Mouse (Mus musculus): ENCODE results near the gene Plk5. TPM values are rescaled to one million over a fixed set of nuclear protein-coding genes. Genes with fewer than 3 reads are reported as not detected.
A peak's percentile ranks its signal among the peaks of the same experiment; 100 is the strongest.
"Not testable (repeated sequence)": the region's sequence is repeated elsewhere in the genome, so short reads cannot be mapped to it uniquely, and the experiment has no call there.

Plk5 gene
- total and polyA plus RNA-seq, 2 experiments from 2014 or later: 7.4 to 12.9 TPM

- Histone ChIP-seq H3K4me3 (ENCODE audit: low read depth, low read length) (peak overlapping the region; percentile 33), H3K36me3 (ENCODE audit: insufficient read depth) (no peaks in the 10 kb centered on the region), H3K4me1 (ENCODE audit: insufficient read depth) (peaks cover 7% of the 10 kb centered on the region; the same call in 1 of the 2 replicates), H3K27me3 (ENCODE audit: insufficient read depth, low read length) (peaks cover 65% of the 10 kb centered on the region), H3K27ac (ENCODE audit: low read depth, low read length) (no peak overlapping the region), H3K9me3 (ENCODE audit: low read length) (no peaks in the 10 kb centered on the region), H3K4me2 (ENCODE audit: low read depth) (peak overlapping the region; percentile 49), H3K9ac (no peak overlapping the region)
- WGBS: 4% methylated on average over 26 of the region's 26 CpGs
- no peak; the same call in 1 of the 2 replicates for ATAC-seq
- no peak for TF ChIP-seq CTCF (IDR thresholded peaks at IDR 0.05; ENCODE audit: low read depth)
- DNase-seq: no peak
These were observed 13.9 kb upstream of the Plk5 start for GRCm38 (mm10) chr10:80342305-80342748.

GRCm38 (mm10) chr10:80342749-80343424 lies 13.4 kb upstream of the Plk5 start:
- ATAC-seq: peak; percentile 86
- Histone ChIP-seq H3K4me2 (ENCODE audit: low read depth) (peak overlapping the region; percentile 49), H3K9ac (0 out of 2 replicates have a peak overlapping the region, but pooled peaks have one; percentile 18)

GRCm38 (mm10) chr10:80343425-80343895 lies 12.8 kb upstream of the Plk5 start:
- Histone ChIP-seq H3K27ac (ENCODE audit: low read depth, low read length) (no peak overlapping the region), H3K9me3 (ENCODE audit: low read length) (no peaks in the 10 kb centered on the region), H3K27me3 (ENCODE audit: insufficient read depth, low read length) (peaks cover 75% of the 10 kb centered on the region), H3K36me3 (ENCODE audit: insufficient read depth) (no peaks in the 10 kb centered on the region), H3K4me3 (ENCODE audit: low read depth, low read length) (peak overlapping the region; percentile 33), H3K4me1 (ENCODE audit: insufficient read depth) (peaks cover 7% of the 10 kb centered on the region; the same call in 1 of the 2 replicates), H3K4me2 (ENCODE audit: low read depth) (peak overlapping the region; percentile 49), H3K9ac (0 out of 2 replicates have a peak overlapping the region, but pooled peaks have one; percentile 18)
- ATAC-seq: no peak
- no peak for TF ChIP-seq CTCF (IDR thresholded peaks at IDR 0.05; ENCODE audit: low read depth)
- DNase-seq: no peak
- 30% methylated on average over 13 of the region's 13 CpGs for WGBS

More at GRCm38 (mm10) chr10:80342749-80343424, 13.4 kb upstream of the Plk5 start:
- Histone ChIP-seq H3K36me3 (ENCODE audit: insufficient read depth) (no peaks in the 10 kb centered on the region), H3K9me3 (ENCODE audit: low read length) (no peaks in the 10 kb centered on the region), H3K27ac (ENCODE audit: low read depth, low read length) (no peak overlapping the region), H3K4me1 (ENCODE audit: insufficient read depth) (peaks cover 7% of the 10 kb centered on the region; the same call in 1 of the 2 replicates), H3K27me3 (ENCODE audit: insufficient read depth, low read length) (peaks cover 70% of the 10 kb centered on the region), H3K4me3 (ENCODE audit: low read depth, low read length) (peak overlapping the region; percentile 33)
- under 1% methylated on average over 29 of the region's 33 CpGs for WGBS
- TF ChIP-seq CTCF (IDR thresholded peaks at IDR 0.05; ENCODE audit: low read depth): no peak
- DNase-seq: peak; percentile 79

- H3K27me3 ChIP-seq (ENCODE audit: insufficient read depth, low read length): peaks cover 83% of the 10 kb centered on the region
- no peak for TF ChIP-seq CTCF (IDR thresholded peaks at IDR 0.05; ENCODE audit: low read depth)
- DNase-seq: no peak
These were observed 12.1 kb upstream of the Plk5 start for GRCm38 (mm10) chr10:80344131-80344661.

GRCm38 (mm10) chr10:80345122-80345521 lies 11.1 kb upstream of the Plk5 start:
- DNase-seq: no peak
- no peaks in the 10 kb centered on the region for H3K36me3 ChIP-seq (ENCODE audit: insufficient read depth)
- no peak for ATAC-seq
- WGBS: 2% methylated on average over 16 of the region's 16 CpGs
- H3K27me3 ChIP-seq (ENCODE audit: insufficient read depth, low read length): peaks cover 86% of the 10 kb centered on the region
- H3K4me1 ChIP-seq (ENCODE audit: insufficient read depth): peaks cover 7% of the 10 kb centered on the region; the same call in 1 of the 2 replicates
- H3K27ac ChIP-seq (ENCODE audit: low read depth, low read length): no peak overlapping the region
- H3K4me3 ChIP-seq (ENCODE audit: low read depth, low read length): no peak overlapping the region
- no peaks in the 10 kb centered on the region for H3K9me3 ChIP-seq (ENCODE audit: low read length)
- H3K9ac ChIP-seq: no peak overlapping the region
- no peak for TF ChIP-seq CTCF (IDR thresholded peaks at IDR 0.05; ENCODE audit: low read depth)
- no peak overlapping the region for H3K4me2 ChIP-seq (ENCODE audit: low read depth)

More at GRCm38 (mm10) chr10:80344131-80344661, 12.1 kb upstream of the Plk5 start:
- no peak overlapping the region for H3K4me2 ChIP-seq (ENCODE audit: low read depth)
- H3K27ac ChIP-seq (ENCODE audit: low read depth, low read length): no peak overlapping the region
- H3K9ac ChIP-seq: no peak overlapping the region
- 52% methylated on average over 9 of the region's 9 CpGs for WGBS
- H3K36me3 ChIP-seq (ENCODE audit: insufficient read depth): no peaks in the 10 kb centered on the region
- no peaks in the 10 kb centered on the region for H3K9me3 ChIP-seq (ENCODE audit: low read length)
- peaks cover 7% of the 10 kb centered on the region; the same call in 1 of the 2 replicates for H3K4me1 ChIP-seq (ENCODE audit: insufficient read depth)
- ATAC-seq: no peak
- no peak overlapping the region for H3K4me3 ChIP-seq (ENCODE audit: low read depth, low read length)

- H3K27me3 ChIP-seq (ENCODE audit: insufficient read depth, low read length): peaks cover 84% of the 10 kb centered on the region
- H3K4me3 ChIP-seq (ENCODE audit: low read depth, low read length); H3K4me2 ChIP-seq (ENCODE audit: low read depth); H3K9ac ChIP-seq; H3K4me1 ChIP-seq (ENCODE audit: insufficient read depth); H3K9me3 ChIP-seq (ENCODE audit: low read length); DNase-seq; H3K27ac ChIP-seq (ENCODE audit: low read depth, low read length); H3K36me3 ChIP-seq (ENCODE audit: insufficient read depth); ATAC-seq: not testable (repeated sequence)
- WGBS: 76% methylated on average over 5 of the region's 6 CpGs
These were observed 10.3 kb upstream of the Plk5 start for GRCm38 (mm10) chr10:80345929-80346328.

- Histone ChIP-seq H3K4me2 (ENCODE audit: low read depth) (no peak overlapping the region), H3K9ac (no peak overlapping the region), H3K4me3 (ENCODE audit: low read depth, low read length) (no peak overlapping the region), H3K27ac (ENCODE audit: low read depth, low read length) (no peak overlapping the region), H3K9me3 (ENCODE audit: low read length) (no peaks in the 10 kb centered on the region), H3K4me1 (ENCODE audit: insufficient read depth) (peaks cover 7% of the 10 kb centered on the region; the same call in 1 of the 2 replicates), H3K27me3 (ENCODE audit: insufficient read depth, low read length) (peaks cover 79% of the 10 kb centered on the region), H3K36me3 (ENCODE audit: insufficient read depth) (no peaks in the 10 kb centered on the region)
- WGBS: 13% methylated on average over 17 of the region's 17 CpGs
- DNase-seq (no peak), ATAC-seq (no peak)
- TF ChIP-seq CTCF (IDR thresholded peaks at IDR 0.05; ENCODE audit: low read depth): no peak
These were observed 8.7 kb upstream of the Plk5 start for GRCm38 (mm10) chr10:80347514-80347967.

Data from forebrain, postnatal 0 days (tissue).